Mouse (Mus musculus) limb, embryonic 11.5 days (tissue): ENCODE data around the gene Col15a1. TPM values are rescaled to one million over a fixed set of nuclear protein-coding genes. Genes with fewer than 3 reads are reported as not detected.

Experiments
- ATAC-seq: fragments of 200-750 bp; cut with Nextera tagmentation; 2 replicates; pipeline ENCODE4 v1.8.0; 2017; ENCODE audit warnings: low read depth; ENCODE audit not compliant: insufficient number of reproducible peaks, low FRiP score, low TSS enrichment
- DNase-seq: peaks from one replicate; pipeline ENCODE4 v3.0.0-alpha.2; 2015; ENCODE audit warnings: low spot score
- H3K27ac ChIP-seq: fragments of 300-500 bp; sonication (generic); replicated peaks from 2 replicates; pipeline ENCODE4 v1.5.1; 2014; ENCODE audit warnings: low read depth, mild to moderate bottlenecking, low read length
- H3K27me3 ChIP-seq: fragments of 300-500 bp; sonication (generic); 2 replicates; pipeline ENCODE4 v1.6.1; 2014; ENCODE audit warnings: mild to moderate bottlenecking, low read length, mixed read lengths; ENCODE audit not compliant: control insufficient read depth, insufficient read depth
- H3K36me3 ChIP-seq: fragments of 300-500 bp; sonication (generic); 2 replicates; pipeline ENCODE4 v1.6.1; 2014; ENCODE audit warnings: mild to moderate bottlenecking, low read length, moderate library complexity, mixed read lengths; ENCODE audit not compliant: control insufficient read depth, insufficient read depth
- H3K4me1 ChIP-seq: fragments of 300-500 bp; sonication (generic); 2 replicates; pipeline ENCODE4 v1.6.1; 2014; ENCODE audit warnings: low read length, mixed read lengths; ENCODE audit not compliant: control insufficient read depth, insufficient read depth
- H3K4me2 ChIP-seq: fragments of 300-500 bp; sonication (generic); 2 replicates; pipeline ENCODE4 v1.6.1; 2014; ENCODE audit warnings: low read depth, mild to moderate bottlenecking, moderate library complexity; ENCODE audit not compliant: severe bottlenecking
- H3K4me3 ChIP-seq: fragments of 300-500 bp; sonication (generic); 2 replicates; pipeline ENCODE4 v1.5.1; 2014; ENCODE audit warnings: low read depth, low read length
- H3K9ac ChIP-seq: fragments of 300-500 bp; sonication (generic); 2 replicates; pipeline ENCODE4 v1.6.1; 2014; ENCODE audit warnings: mild to moderate bottlenecking, low read length
- H3K9me3 ChIP-seq: fragments of 300-500 bp; sonication (generic); 2 replicates; pipeline ENCODE4 v1.6.1; 2016; ENCODE audit warnings: low read length; ENCODE audit not compliant: control insufficient read depth
- whole genome bisulfite sequencing: fragments of 180-500 bp; shearing (Covaris S2); extraction: QIAGEN DNeasy Blood & Tissue Kit; methylation state at CpG from one replicate; pipeline ENCODE4 v1.1.7; 2014; 5-methylcytosine and 5-hydroxymethylcytosine counted together
- polyA plus RNA-seq: library from polyadenylated mRNA; unstranded; fragments of >200 nt; fragmentation: Nextera tagmentation; extraction: Ambion mirVana; gene quantifications from 2 replicates; pipeline ENCODE4 v1.2.1, GENCODE M21; 2014

Col15a1 gene
- polyA plus RNA-seq, 1 experiment from 2014 or later, result 8.6 TPM

DNA sequence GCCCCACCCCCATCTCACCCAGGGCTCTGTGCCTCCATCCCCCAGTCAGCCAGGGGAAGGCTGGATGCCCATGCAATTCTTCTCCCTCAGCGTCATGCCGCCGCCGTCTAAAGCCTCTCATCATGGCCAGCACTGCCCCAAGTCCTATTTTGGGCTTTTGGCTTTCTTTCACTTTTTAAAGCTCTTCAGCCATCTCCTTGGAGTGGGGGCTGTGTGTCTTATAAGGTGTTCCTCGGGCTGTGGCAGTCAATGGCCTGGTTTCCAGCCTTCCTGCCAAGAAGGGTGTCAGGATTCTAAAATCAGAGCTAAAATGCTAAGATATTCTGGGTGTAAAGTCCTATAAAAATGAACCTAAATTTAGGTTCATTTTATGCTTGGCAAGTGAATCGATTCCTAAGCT, 39.6 kb downstream of the Col15a1 start:
- no peak for DNase-seq
- Histone ChIP-seq H3K27ac (no peak overlapping the region), H3K9ac (no peak overlapping the region), H3K9me3 (no peaks in the 10 kb centered on the region), H3K27me3 (no peaks in the 10 kb centered on the region), H3K36me3 (no peaks in the 10 kb centered on the region), H3K4me3 (no peak overlapping the region), H3K4me2 (no peak overlapping the region), H3K4me1 (no peaks in the 10 kb centered on the region)
- WGBS, result 77% methylated on average over 6 of the region's 6 CpGs
- ATAC-seq, result no peak

DNA sequence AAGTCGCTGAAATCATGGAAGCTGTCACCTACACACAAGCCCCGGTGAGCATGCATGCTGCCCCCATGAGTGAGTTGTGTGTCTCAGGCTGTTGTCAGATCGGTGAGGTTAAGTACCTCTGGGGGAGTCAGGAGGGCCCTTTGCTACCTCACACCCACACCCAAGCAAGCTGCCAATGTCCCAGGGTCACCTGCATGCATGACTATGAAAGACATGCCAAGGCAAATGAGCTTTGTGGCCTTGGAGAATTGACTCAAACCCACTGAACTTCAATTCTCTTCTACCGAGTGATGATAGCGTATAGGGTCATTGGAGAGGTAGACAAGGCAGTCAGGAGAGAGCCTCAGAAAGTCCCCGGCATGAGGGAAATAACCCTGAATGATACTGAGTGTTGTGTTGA, 41.2 kb downstream of the Col15a1 start:
- Histone ChIP-seq H3K27me3 (no peaks in the 10 kb centered on the region), H3K4me2 (no peak overlapping the region), H3K36me3 (no peaks in the 10 kb centered on the region), H3K27ac (no peak overlapping the region), H3K9me3 (no peaks in the 10 kb centered on the region), H3K9ac (no peak overlapping the region), H3K4me1 (no peaks in the 10 kb centered on the region), H3K4me3 (no peak overlapping the region)
- DNase-seq (no peak), ATAC-seq (no peak)
- 87% methylated on average over 6 of the region's 6 CpGs for WGBS

DNA sequence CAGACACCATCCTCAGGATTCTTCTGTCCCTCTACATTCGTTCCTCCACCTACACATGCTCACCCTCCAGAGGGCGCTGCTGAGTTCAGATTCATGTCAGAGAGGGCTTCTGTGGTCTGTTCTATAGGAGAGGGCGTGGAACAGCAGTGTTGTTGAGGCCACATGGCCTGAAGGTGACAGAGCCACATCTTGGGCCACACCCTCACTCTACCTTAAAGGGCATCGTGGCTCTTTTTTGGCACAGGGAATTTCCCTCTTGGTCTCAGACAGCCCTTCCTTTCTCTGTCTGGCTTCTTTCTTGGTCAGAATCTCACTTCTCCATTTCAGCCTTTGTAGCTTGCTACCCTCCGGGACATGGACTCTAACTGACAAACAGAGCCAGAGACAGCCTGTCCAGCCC, 43.1 kb downstream of the Col15a1 start:
- Histone ChIP-seq H3K27me3 (no peaks in the 10 kb centered on the region), H3K27ac (no peak overlapping the region), H3K4me2 (no peak overlapping the region), H3K4me3 (no peak overlapping the region), H3K9ac (no peak overlapping the region), H3K36me3 (no peaks in the 10 kb centered on the region), H3K4me1 (no peaks in the 10 kb centered on the region), H3K9me3 (no peaks in the 10 kb centered on the region)
- ATAC-seq, result no peak
- 45% methylated on average over 5 of the region's 5 CpGs for WGBS
- peak; percentile 77 for DNase-seq

- no peaks in the 10 kb centered on the region for H3K36me3 ChIP-seq
- no peak overlapping the region for H3K27ac ChIP-seq
- WGBS, result 89% methylated on average over 11 of the region's 11 CpGs
- H3K4me2 ChIP-seq, result no peak overlapping the region
- no peak overlapping the region for H3K4me3 ChIP-seq
- DNase-seq, result no peak
- no peaks in the 10 kb centered on the region for H3K4me1 ChIP-seq
- no peaks in the 10 kb centered on the region for H3K27me3 ChIP-seq
- no peak overlapping the region for H3K9ac ChIP-seq
- no peaks in the 10 kb centered on the region for H3K9me3 ChIP-seq
- ATAC-seq, result no peak
Observed at GRCm38 (mm10) chr4:47251693-47252435, 43.9 kb downstream of the Col15a1 start.

DNA sequence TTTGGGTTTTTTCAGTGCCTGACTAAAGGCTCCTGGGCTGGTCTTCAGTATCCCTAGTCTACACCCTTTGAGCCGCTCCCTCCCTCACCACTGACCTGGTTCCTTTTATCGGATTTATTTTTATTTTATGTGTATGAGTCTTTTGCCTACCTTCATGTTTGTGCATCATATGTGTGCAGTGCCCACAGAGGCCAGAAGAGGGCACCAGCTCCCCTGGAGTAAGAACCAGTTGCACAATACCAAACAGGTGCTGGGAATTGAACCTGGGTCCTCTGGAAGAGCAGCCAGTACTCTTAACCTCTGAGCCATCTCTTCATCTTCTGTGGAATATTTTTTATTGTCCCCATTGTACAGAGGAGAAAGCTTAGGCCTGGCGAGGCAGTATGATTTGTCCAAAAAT, 44.7 kb downstream of the Col15a1 start:
- H3K9me3 ChIP-seq, result no peaks in the 10 kb centered on the region
- WGBS, result 95% methylated on average over 3 of the region's 3 CpGs
- H3K27ac ChIP-seq, result no peak overlapping the region
- DNase-seq (no peak), ATAC-seq (no peak)
- H3K4me2 ChIP-seq, result no peak overlapping the region
- H3K36me3 ChIP-seq, result no peaks in the 10 kb centered on the region
- no peak overlapping the region for H3K9ac ChIP-seq
- no peak overlapping the region for H3K4me3 ChIP-seq
- no peaks in the 10 kb centered on the region for H3K27me3 ChIP-seq
- no peaks in the 10 kb centered on the region for H3K4me1 ChIP-seq

GRCm38 (mm10) chr4:47255641-47256040, 47.7 kb downstream of the Col15a1 start:
- Histone ChIP-seq H3K27me3 (no peaks in the 10 kb centered on the region), H3K4me1 (no peaks in the 10 kb centered on the region), H3K36me3 (no peaks in the 10 kb centered on the region), H3K9ac (no peak overlapping the region), H3K27ac (no peak overlapping the region), H3K4me2 (no peak overlapping the region), H3K4me3 (no peak overlapping the region), H3K9me3 (no peaks in the 10 kb centered on the region)
- WGBS, result 35% methylated on average over 4 of the region's 4 CpGs
- no peak for ATAC-seq
- DNase-seq, result peak; percentile 81

DNA sequence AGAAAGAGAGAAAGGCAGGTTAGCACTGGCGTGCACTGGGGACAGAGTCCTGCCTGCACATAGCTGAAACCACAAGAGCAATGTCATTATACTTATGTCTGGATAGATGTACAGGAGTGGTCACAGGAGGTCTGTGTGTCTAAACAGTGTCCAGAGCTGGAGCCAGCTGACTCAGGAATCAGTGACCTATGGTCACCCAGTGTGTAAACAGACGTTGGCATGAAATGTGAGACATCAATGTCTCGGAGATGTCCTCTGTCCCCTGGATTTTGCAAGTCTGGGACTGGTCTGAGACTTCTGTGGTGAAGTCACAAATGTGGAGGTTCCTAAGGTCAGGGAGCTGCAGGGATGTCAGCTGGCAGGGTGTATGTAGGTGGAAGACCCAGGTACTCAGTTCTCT, 50.2 kb downstream of the Col15a1 start:
- H3K4me2 ChIP-seq, result no peak overlapping the region

DNA sequence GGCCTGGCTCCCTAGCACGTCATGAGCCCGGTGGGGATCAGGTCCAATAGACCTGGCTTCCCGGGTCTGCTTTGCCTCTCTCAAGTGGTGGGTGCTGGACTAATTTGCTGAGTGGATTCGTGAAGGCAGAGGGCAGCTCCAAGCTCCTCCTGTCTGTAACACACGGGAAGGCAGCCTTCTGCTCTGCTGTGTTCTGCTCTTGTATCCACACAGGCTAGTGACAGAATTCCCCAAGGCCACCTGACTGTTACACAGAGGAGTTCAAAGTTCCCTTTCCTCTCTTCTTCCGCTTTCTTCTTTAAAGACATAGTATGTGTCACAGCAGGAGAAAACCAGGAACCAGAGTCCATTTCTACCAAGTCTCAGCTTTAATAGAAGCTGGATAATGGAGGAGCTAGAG, 53.1 kb downstream of the Col15a1 start:
- H3K27me3 ChIP-seq, result no peaks in the 10 kb centered on the region
- no peaks in the 10 kb centered on the region for H3K9me3 ChIP-seq
- no peak for ATAC-seq
- H3K4me2 ChIP-seq, result no peak overlapping the region
- 81% methylated on average over 6 of the region's 6 CpGs for WGBS
- H3K4me1 ChIP-seq, result no peaks in the 10 kb centered on the region
- no peak overlapping the region for H3K27ac ChIP-seq
- H3K4me3 ChIP-seq, result no peak overlapping the region
- H3K36me3 ChIP-seq, result no peaks in the 10 kb centered on the region
- no peak overlapping the region for H3K9ac ChIP-seq
- no peak for DNase-seq

More for the DNA sequence above, 50.2 kb downstream of the Col15a1 start:
- DNase-seq (no peak), ATAC-seq (no peak)
- Histone ChIP-seq H3K27me3 (no peaks in the 10 kb centered on the region), H3K4me1 (no peaks in the 10 kb centered on the region), H3K27ac (no peak overlapping the region), H3K9me3 (no peaks in the 10 kb centered on the region), H3K36me3 (no peaks in the 10 kb centered on the region), H3K4me3 (no peak overlapping the region), H3K9ac (no peak overlapping the region)
- 73% methylated on average over 3 of the region's 3 CpGs for WGBS

DNA sequence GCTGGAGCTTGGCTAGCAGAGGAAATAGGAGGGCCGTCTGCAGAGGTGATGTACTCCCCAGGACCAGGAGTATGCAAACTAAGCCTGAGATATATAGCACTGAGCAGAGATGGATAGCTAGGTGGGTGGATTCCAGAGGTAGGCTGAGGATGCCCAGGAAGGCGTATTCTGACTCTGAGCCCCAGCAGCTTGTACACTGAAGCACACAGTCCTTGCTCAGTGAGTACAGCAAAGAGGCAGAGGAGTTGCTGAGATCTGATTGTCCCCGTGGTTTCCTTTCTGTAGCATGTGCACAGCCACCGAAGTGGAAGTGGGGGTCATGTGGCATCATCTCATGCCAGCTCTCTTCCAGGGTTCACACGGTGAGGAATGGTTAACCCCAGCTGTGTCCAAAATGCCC, 54.0 kb downstream of the Col15a1 start:
- no peak for ATAC-seq
- no peaks in the 10 kb centered on the region for H3K36me3 ChIP-seq
- H3K27me3 ChIP-seq, result no peaks in the 10 kb centered on the region
- no peaks in the 10 kb centered on the region for H3K4me1 ChIP-seq
- H3K4me2 ChIP-seq, result no peak overlapping the region
- H3K4me3 ChIP-seq, result no peak overlapping the region
- H3K9ac ChIP-seq, result no peak overlapping the region
- 78% methylated on average over 5 of the region's 5 CpGs for WGBS
- H3K9me3 ChIP-seq, result no peaks in the 10 kb centered on the region
- H3K27ac ChIP-seq, result no peak overlapping the region
- DNase-seq, result no peak
